Mouse (Mus musculus) ES-Bruce4 (cell line): ENCODE data around the gene Bcl11a. TPM values are rescaled to one million over a fixed set of nuclear protein-coding genes. Genes with fewer than 3 reads are reported as not detected.

Source experiments
- H3K27ac ChIP-seq: 2 replicates; pipeline ENCODE4 v1.5.1; 2012; ENCODE audit warnings: low read length, inconsistent platforms; ENCODE audit not compliant: insufficient read depth
- H3K27me3 ChIP-seq: 2 replicates; pipeline ENCODE4 v1.6.1; 2012; ENCODE audit warnings: mild to moderate bottlenecking, low read length, inconsistent platforms; ENCODE audit not compliant: control insufficient read depth, poor library complexity, insufficient read depth, severe bottlenecking
- H3K36me3 ChIP-seq: 2 replicates; pipeline ENCODE4 v1.6.1; 2012; ENCODE audit warnings: inconsistent platforms, mild to moderate bottlenecking, low read length, moderate library complexity; ENCODE audit not compliant: control insufficient read depth, poor library complexity, insufficient read depth, severe bottlenecking
- H3K4me1 ChIP-seq: one replicate; pipeline ENCODE4 v1.8.1; 2011; ENCODE audit warnings: low read length; ENCODE audit not compliant: control insufficient read depth, insufficient read depth
- H3K4me3 ChIP-seq: 2 replicates; pipeline ENCODE4 v1.5.1; 2011; ENCODE audit warnings: low read depth, mild to moderate bottlenecking, low read length
- H3K9ac ChIP-seq: 2 replicates; pipeline ENCODE4 v1.6.1; 2012; ENCODE audit warnings: low read depth, mild to moderate bottlenecking, inconsistent platforms; ENCODE audit not compliant: poor library complexity, severe bottlenecking
- H3K9me3 ChIP-seq: replicated peaks from 2 replicates; pipeline ENCODE4 v1.6.1; 2012; ENCODE audit warnings: mild to moderate bottlenecking, low read length, inconsistent platforms; ENCODE audit not compliant: control insufficient read depth, poor library complexity, insufficient read depth, severe bottlenecking
- CTCF ChIP-seq: IDR thresholded peaks from one replicate; pipeline ENCODE4 v1.8.1; 2011; ENCODE audit warnings: low read depth, low read length
- EP300 ChIP-seq: IDR thresholded peaks from 2 replicates; pipeline ENCODE4 v1.6.1; 2011; ENCODE audit warnings: low read depth, low read length; ENCODE audit not compliant: insufficient read depth
- POLR2A ChIP-seq: IDR thresholded peaks from one replicate; pipeline ENCODE4 v1.8.1; 2011; ENCODE audit warnings: low read length; ENCODE audit not compliant: insufficient read depth
- polyA plus RNA-seq: library from polyadenylated mRNA; stranded (reverse); fragments of >200 nt; gene quantifications from 2 replicates; pipeline ENCODE4 v1.2.4, GENCODE M21; 2011; ENCODE audit warnings: low read depth; ENCODE audit not compliant: missing spikeins, insufficient read depth, insufficient read length

Gene Bcl11a
- 0.36 and 0.43 TPM in 2 replicates for polyA plus RNA-seq

DNA sequence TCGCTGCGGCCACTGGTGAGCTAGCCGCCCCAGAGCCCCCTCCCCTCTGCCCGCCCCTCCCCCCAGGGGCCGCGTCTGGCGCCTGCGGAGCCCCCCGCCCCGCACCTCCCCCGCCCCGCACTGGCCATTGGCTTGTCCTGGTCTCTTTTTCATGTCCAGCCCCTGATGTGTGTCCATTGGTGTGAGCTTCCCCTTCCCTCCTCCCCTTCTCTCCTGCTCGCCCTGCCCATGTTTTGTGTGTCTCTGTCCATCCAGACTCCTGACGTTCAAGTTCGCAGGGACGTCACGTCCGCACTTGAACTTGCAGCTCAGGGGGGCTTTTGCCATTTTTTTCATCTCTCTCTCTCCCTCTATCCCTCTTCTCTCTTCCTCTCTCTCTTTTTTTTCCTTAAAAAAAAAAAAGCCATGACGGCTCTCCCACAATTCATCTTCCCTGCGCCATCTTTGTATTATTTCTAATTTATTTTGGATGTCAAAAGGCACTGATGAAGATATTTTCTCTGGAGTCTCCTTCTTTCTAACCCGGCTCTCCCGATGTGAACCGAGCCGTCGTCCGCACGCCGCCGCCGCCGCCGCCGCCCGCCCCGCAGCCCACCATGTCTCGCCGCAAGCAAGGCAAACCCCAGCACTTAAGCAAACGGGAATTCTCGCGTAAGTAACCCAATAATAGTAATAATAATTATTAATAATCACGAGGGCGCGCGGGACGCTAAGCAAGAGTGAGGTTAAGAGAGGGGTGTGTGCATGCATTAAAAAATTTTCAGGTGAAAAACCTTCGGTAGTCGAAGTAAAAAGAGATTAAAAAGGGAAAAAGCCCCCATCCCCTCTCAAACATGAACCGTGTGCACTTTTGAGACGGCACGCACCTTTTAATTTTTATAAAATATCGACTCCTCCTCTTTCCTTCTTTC, at the start of gene Bcl11a:
Gene Bcl11a (plus strand): TSS at position 262 of the 911 bp plus-strand sequence.
- H3K4me3 ChIP-seq: peak within 1 kb of the TSS; percentile 50
- H3K27me3 ChIP-seq: peaks cover 45% of the 10 kb centered on the region
- H3K9me3 ChIP-seq: no peaks in the 10 kb centered on the region
- H3K27ac ChIP-seq: no peak within 1 kb of the TSS
- no peak for TF ChIP-seq CTCF
- TF ChIP-seq POLR2A: no peak
- TF ChIP-seq EP300: no peak
- H3K36me3 ChIP-seq: no peaks in the 10 kb centered on the region
- peak within 1 kb of the TSS; percentile 50 for H3K9ac ChIP-seq
- peaks cover 2% of the 10 kb centered on the region for H3K4me1 ChIP-seq

DNA sequence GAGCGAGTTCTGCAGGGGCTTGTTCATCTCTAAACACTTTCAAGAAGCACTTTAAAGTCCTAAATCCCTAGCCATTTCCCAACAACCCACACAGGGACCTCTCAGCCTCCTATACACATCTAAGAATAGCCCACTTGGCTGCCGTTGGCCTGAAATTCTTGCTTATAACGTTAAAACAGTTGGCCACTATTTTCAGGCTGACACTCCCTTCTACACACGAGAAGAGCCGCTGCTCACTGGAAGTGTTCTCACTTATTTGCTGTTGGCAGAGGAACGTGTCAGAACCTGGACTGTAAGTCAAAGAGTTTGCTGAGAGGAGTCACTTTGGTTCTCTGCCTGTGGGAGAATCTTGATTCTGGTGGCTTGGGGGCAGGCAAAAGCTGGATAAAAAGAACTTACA, 33.8 kb upstream of the Bcl11a start:
- Histone ChIP-seq H3K27ac (no peak overlapping the region), H3K4me3 (no peak overlapping the region), H3K9me3 (no peaks in the 10 kb centered on the region), H3K27me3 (no peaks in the 10 kb centered on the region), H3K9ac (no peak overlapping the region), H3K36me3 (no peaks in the 10 kb centered on the region), H3K4me1 (no peaks in the 10 kb centered on the region)
- TF ChIP-seq EP300: no peak
- TF ChIP-seq POLR2A: no peak

DNA sequence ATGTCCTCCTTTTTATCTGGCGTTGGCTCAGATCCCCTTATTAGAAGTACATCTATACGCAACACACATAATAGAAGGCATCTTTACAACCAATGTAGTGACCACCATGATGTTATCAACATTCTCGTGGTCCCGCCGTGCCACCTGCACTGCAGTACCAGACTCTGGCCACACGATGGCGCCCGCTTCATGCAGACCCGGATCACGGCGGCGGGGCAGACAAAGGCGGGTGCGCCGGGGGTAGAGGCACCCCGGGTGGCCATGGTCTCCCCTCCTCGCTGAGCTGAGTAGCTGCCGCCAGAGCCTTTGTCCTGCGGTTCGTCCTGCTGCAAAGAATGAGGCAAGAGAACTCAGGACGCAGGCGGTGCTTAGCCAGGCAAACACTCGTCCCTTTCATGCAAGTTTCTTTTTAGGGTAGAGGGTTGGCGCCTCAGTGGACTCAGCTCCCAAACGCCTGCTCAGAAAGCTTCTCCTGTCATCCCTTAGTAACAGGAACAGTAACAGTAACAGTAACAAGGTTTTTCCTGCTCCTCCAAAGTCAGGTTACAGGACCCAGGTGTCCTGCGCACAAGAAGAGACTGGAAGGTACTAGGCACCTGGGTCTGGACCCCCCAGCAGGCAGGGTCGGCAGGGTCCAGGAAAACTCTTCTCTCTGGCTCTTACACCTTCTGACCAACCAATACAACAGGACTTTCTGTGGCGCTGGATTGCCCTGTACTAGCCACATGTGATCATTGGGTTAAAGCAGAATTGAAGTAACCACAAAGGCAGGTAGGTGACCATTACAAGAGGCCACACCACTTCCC, 28.4 kb upstream of the Bcl11a start:
- Histone ChIP-seq H3K4me1 (no peaks in the 10 kb centered on the region), H3K9me3 (no peaks in the 10 kb centered on the region), H3K27me3 (no peaks in the 10 kb centered on the region; the same call in 1 of the 2 replicates), H3K36me3 (no peaks in the 10 kb centered on the region), H3K4me3 (peak overlapping the region; percentile 68), H3K9ac (0 out of 2 replicates have a peak overlapping the region, but pooled peaks have one; percentile 3), H3K27ac (no peak overlapping the region)
- peak; percentile 98 for TF ChIP-seq CTCF
- TF ChIP-seq EP300: no peak

DNA sequence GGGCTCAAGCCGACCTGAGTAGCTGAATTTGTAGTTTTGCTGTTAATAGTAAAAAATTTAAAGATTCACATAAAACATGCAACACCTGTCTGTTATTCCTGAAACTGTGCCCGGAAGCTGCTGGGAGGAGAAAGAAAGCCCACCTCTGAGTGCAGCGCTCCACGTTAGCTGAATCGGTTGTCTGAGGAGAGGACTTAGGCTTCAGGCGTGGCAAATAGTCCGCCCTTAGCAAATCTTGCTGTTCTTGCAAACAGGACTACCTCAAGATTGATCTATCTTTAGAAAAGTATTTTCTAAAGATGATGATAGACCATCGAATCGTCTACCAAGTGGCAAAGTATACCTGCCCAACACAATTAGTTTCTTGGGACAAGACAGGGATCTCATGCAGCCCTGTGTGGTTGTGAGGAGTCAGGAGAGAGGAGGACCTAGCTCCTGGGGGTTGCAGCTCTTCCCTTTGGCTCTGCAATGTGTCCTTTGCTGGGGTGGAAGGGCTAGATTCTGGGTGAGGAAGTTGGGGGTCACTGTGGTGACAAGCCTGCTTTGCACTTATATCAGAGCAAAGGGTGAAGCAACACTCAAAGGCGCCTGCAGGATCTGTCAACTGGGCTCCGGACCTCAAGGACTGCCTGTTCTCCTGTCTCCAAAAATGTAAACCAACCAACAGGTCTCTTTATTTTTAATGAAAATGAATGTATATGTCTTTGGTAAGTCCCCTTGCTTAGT, 27.7 kb upstream of the Bcl11a start:
- no peaks in the 10 kb centered on the region for H3K9me3 ChIP-seq
- no peaks in the 10 kb centered on the region for H3K4me1 ChIP-seq
- H3K27me3 ChIP-seq: no peaks in the 10 kb centered on the region; the same call in 1 of the 2 replicates
- H3K4me3 ChIP-seq: no peak overlapping the region
- no peak for TF ChIP-seq EP300
- no peak for TF ChIP-seq POLR2A
- TF ChIP-seq CTCF: no peak
- 0 out of 2 replicates have a peak overlapping the region, but pooled peaks have one; percentile 3 for H3K9ac ChIP-seq
- H3K27ac ChIP-seq: no peak overlapping the region
- no peaks in the 10 kb centered on the region for H3K36me3 ChIP-seq

DNA sequence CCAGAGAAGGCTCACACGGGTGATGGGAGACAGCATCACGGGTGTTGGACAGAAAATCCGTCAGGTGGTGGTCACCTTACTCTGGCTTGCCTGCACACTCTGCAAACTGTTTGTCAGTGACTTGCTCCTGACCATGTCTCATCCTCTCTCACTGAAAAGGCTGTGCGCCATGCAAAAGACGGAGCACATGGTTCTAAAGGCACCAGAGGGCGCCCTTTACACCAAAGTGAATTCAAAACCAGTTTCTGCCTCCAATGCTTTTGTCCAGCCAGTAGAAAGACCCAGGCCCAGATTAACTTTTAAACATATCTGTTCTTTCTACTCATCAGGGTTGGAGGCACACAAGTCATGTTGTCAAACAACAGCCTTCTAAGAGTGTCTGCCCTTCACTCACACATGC, 25.0 kb upstream of the Bcl11a start:
- no peak overlapping the region for H3K4me3 ChIP-seq
- no peaks in the 10 kb centered on the region for H3K4me1 ChIP-seq
- H3K27ac ChIP-seq: no peak overlapping the region
- H3K9ac ChIP-seq: no peak overlapping the region
- H3K36me3 ChIP-seq: no peaks in the 10 kb centered on the region
- H3K27me3 ChIP-seq: no peaks in the 10 kb centered on the region; the same call in 1 of the 2 replicates
- no peaks in the 10 kb centered on the region for H3K9me3 ChIP-seq
- peak; percentile 50 for TF ChIP-seq CTCF
- TF ChIP-seq EP300: no peak
- no peak for TF ChIP-seq POLR2A
